Mouse (Mus musculus): ENCODE data around the gene Bbs1. TPM values are rescaled to one million over a fixed set of nuclear protein-coding genes. Genes with fewer than 3 reads are reported as not detected.

The Bbs1 gene
- polyA plus RNA-seq, 1 experiment from 2014 or later = 1.8 TPM

DNA sequence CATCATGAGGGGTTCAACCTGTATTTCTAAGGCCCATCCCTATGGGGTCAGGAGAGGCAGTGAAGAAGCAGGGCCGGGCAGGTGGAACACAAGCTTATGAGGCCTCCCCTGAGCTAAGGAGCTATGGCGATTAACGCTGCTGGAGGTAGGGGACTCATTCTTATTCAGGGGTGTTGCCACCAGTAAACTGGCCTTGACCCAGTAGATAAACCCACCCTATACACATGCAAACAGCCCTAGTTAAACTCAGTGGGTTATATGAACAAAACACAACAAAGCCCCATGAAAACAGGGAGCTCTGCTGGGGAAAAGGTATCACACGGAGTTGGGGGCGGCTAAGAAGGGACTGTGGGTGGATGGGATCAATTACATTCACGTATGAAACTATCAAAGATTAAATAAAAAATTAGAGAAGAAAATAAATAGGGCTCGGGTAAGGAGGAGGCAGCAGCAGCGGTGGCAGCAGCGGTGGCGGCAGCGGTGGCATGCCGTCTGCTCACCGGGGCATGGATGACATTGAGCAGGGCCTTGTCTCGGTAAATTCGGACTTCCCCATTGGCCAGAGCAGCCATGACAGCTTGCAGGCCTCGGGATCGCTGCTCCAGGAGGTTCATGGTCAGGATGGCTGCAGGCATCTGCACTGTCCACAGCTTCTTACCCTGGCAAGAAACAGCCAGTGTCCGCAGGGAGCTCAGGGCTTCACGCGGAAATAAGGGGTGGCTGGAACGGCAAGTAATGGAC lies 9.5 kb downstream of the Bbs1 start:
- Histone ChIP-seq H3K9me3 (replicated peaks; ENCODE audit: control insufficient read depth, low read length) (no peaks in the 10 kb centered on the region), H3K27ac (ENCODE audit: low read length) (no peak overlapping the region), H3K4me2 (ENCODE audit: low read depth, low read length) (0 out of 2 replicates have a peak overlapping the region, but pooled peaks have one; percentile 16), H3K4me1 (ENCODE audit: control insufficient read depth, insufficient read depth, low read length) (no peaks in the 10 kb centered on the region), H3K36me3 (ENCODE audit: control insufficient read depth, insufficient read depth) (no peaks in the 10 kb centered on the region), H3K27me3 (ENCODE audit: control insufficient read depth, insufficient read depth, low read length) (no peaks in the 10 kb centered on the region), H3K4me3 (ENCODE audit: low read length) (no peak overlapping the region), H3K9ac (ENCODE audit: low read length) (no peak overlapping the region)
- no peak for ATAC-seq (replicated peaks; ENCODE audit: extremely low read depth, insufficient read depth, low FRiP score)
- 49% methylated on average over 21 of the region's 21 CpGs for WGBS

DNA sequence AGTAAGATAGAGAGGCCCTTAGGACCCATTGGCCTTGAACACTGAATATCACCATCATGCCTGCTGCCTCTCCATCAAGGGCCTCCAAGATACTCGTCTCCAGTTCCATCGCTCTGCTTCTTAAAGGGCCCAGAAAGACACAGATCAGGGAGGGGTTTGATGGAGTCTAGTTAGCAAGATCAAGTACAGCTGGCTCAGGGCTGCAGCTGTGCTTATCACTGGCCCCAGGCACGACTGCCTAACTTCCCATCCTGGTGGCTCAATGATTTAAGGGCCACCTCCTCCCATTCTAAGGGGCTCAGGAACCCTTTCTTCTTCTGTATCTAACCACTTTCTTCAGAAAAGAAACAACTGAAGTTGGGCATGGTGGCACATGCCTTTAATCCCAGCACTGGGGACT lies 14.6 kb downstream of the Bbs1 start:
- WGBS = 74% methylated on average over 3 of the region's 3 CpGs
- Histone ChIP-seq H3K36me3 (ENCODE audit: control insufficient read depth, insufficient read depth) (no peaks in the 10 kb centered on the region), H3K4me1 (ENCODE audit: control insufficient read depth, insufficient read depth, low read length) (peaks cover 6% of the 10 kb centered on the region; the same call in 1 of the 2 replicates), H3K4me3 (ENCODE audit: low read length) (no peak overlapping the region), H3K27ac (ENCODE audit: low read length) (no peak overlapping the region), H3K9ac (ENCODE audit: low read length) (no peak overlapping the region), H3K4me2 (ENCODE audit: low read depth, low read length) (no peak overlapping the region), H3K27me3 (ENCODE audit: control insufficient read depth, insufficient read depth, low read length) (no peaks in the 10 kb centered on the region; the same call in 1 of the 2 replicates), H3K9me3 (replicated peaks; ENCODE audit: control insufficient read depth, low read length) (no peaks in the 10 kb centered on the region)
- ATAC-seq (replicated peaks; ENCODE audit: extremely low read depth, insufficient read depth, low FRiP score) = no peak

DNA sequence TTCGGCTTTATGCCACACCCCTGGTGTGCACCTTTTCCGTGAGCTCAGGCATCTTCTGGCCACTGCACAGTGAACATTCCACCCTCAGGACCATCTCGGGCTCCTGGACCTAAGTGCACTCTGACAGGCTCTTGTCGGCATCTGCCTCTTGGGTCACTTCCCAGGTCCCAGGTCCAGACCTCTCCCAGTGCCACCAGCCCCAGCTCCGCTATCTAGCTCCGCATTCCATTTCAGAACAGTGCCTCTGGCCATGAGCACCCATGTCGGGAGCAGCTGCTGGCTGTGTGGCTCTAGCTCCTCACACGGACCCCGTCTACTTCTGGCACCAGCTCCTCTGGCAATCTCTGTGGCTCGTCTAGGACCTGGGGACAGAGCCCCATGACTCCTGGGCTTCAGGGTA lies 16.6 kb downstream of the Bbs1 start:
- Histone ChIP-seq H3K4me1 (ENCODE audit: control insufficient read depth, insufficient read depth, low read length) (peaks cover 6% of the 10 kb centered on the region; the same call in 1 of the 2 replicates), H3K4me2 (ENCODE audit: low read depth, low read length) (no peak overlapping the region), H3K4me3 (ENCODE audit: low read length) (no peak overlapping the region), H3K27ac (ENCODE audit: low read length) (no peak overlapping the region), H3K9me3 (replicated peaks; ENCODE audit: control insufficient read depth, low read length) (no peaks in the 10 kb centered on the region), H3K36me3 (ENCODE audit: control insufficient read depth, insufficient read depth) (no peaks in the 10 kb centered on the region), H3K27me3 (ENCODE audit: control insufficient read depth, insufficient read depth, low read length) (no peaks in the 10 kb centered on the region; the same call in 1 of the 2 replicates), H3K9ac (ENCODE audit: low read length) (no peak overlapping the region)
- WGBS = 52% methylated on average over 10 of the region's 10 CpGs
- peak; percentile 28; the same call in 1 of the 2 replicates for ATAC-seq (replicated peaks; ENCODE audit: extremely low read depth, insufficient read depth, low FRiP score)

DNA sequence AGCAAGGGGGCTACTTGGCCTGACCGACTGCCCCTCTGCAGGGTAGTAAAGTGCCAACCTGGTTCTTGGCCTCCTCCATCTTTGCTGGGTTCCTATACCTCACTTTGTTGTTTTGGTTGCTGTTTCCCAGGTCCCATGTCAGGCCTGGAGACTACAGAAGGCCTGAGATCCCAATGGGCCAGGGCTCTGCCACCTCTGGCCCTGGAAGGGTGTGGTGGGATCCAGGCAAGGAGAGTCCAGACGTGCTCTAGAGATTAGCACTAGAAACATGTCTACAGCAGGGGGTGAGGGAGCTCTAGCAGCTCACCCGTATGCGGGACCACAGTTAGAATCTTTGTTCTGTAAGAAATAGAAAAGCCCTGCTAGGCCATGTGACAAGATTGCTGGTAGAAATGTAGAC lies 22.5 kb downstream of the Bbs1 start:
- no peaks in the 10 kb centered on the region for H3K9me3 ChIP-seq (replicated peaks; ENCODE audit: control insufficient read depth, low read length)
- no peaks in the 10 kb centered on the region for H3K27me3 ChIP-seq (ENCODE audit: control insufficient read depth, insufficient read depth, low read length)
- H3K4me3 ChIP-seq (ENCODE audit: low read length) = no peak overlapping the region
- ATAC-seq (replicated peaks; ENCODE audit: extremely low read depth, insufficient read depth, low FRiP score) = no peak
- H3K4me1 ChIP-seq (ENCODE audit: control insufficient read depth, insufficient read depth, low read length) = peaks cover 4% of the 10 kb centered on the region
- WGBS = 75% methylated on average over 4 of the region's 4 CpGs
- no peak overlapping the region for H3K4me2 ChIP-seq (ENCODE audit: low read depth, low read length)
- no peak overlapping the region for H3K9ac ChIP-seq (ENCODE audit: low read length)
- H3K27ac ChIP-seq (ENCODE audit: low read length) = no peak overlapping the region
- no peaks in the 10 kb centered on the region for H3K36me3 ChIP-seq (ENCODE audit: control insufficient read depth, insufficient read depth)

DNA sequence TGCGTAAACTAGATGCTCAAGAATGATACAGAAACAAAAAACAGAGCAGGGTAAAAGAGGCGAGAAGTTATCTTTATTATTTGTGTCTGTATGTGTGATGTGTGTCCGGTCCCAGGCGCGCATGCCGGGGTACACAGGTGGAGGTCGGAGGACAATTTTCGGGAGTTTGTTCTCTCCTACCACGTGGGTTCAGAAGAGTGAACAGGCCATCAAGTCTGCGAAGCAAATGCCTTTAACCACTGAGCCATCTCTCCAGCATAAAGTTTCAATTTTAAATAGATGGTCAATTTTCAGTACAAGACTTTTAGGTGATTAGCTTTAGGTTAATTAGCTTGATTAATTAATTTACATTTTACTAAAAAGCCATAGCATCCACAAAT lies 27.1 kb downstream of the Bbs1 start:
- H3K4me1 ChIP-seq (ENCODE audit: control insufficient read depth, insufficient read depth, low read length) = peaks cover 10% of the 10 kb centered on the region
- H3K27ac ChIP-seq (ENCODE audit: low read length) = no peak overlapping the region
- H3K4me2 ChIP-seq (ENCODE audit: low read depth, low read length) = peak overlapping the region; percentile 73
- H3K36me3 ChIP-seq (ENCODE audit: control insufficient read depth, insufficient read depth) = no peaks in the 10 kb centered on the region
- peak overlapping the region; percentile 88 for H3K9ac ChIP-seq (ENCODE audit: low read length)
- ATAC-seq (replicated peaks; ENCODE audit: extremely low read depth, insufficient read depth, low FRiP score) = no peak
- no peaks in the 10 kb centered on the region for H3K9me3 ChIP-seq (replicated peaks; ENCODE audit: control insufficient read depth, low read length)
- H3K27me3 ChIP-seq (ENCODE audit: control insufficient read depth, insufficient read depth, low read length) = no peaks in the 10 kb centered on the region
- 61% methylated on average over 10 of the region's 10 CpGs for WGBS
- peak overlapping the region; percentile 87 for H3K4me3 ChIP-seq (ENCODE audit: low read length)

DNA sequence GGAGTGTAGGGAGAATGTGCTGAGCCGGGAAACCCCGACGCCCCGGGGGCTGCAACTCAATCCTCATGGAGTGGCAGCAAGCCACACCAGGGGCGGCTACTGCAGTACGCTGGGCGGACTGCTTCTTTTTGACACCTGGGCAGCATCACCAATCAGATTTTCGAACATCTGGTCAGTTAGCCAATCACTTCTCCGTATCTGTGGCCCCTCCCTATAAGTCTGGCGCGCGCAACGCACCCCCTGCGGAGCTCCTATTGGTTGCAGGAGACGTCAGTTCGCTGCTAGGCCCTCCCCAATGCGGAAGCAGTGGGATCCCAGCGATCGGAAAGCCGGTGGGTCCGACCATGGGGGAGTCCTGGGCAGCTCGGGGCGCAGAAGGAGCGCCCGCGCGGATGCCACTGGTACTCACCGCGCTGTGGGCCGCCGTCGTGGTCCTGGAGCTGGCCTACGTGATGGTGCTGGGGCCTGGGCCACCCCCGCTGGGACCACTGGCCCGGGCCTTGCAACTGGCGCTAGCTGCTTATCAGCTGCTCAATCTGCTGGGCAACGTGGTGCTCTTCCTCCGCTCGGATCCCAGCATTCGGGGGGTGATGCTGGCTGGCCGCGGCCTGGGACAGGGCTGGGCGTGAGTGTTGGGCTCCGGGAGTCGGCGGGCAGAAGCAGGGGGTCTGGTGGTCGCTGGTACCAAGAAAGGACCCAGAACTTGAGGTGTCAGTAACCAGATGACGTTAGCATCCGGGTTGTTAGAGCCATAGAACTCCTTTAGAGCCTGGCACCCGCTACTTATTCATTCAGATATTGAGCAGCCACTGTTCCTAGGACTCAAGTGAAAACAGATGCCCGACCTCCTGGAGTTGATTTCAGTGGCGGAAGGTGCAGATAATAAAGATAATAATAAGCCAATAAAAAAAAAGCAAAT lies 27.8 kb downstream of the Bbs1 start, which contains the start of gene Zdhhc24:
TSS of gene Zdhhc24 (plus strand) at position 264 of the 919 bp plus-strand sequence.
- H3K4me1 ChIP-seq (ENCODE audit: control insufficient read depth, insufficient read depth, low read length) = peaks cover 10% of the 10 kb centered on the region
- ATAC-seq (replicated peaks; ENCODE audit: extremely low read depth, insufficient read depth, low FRiP score) = peak; percentile 99

DNA sequence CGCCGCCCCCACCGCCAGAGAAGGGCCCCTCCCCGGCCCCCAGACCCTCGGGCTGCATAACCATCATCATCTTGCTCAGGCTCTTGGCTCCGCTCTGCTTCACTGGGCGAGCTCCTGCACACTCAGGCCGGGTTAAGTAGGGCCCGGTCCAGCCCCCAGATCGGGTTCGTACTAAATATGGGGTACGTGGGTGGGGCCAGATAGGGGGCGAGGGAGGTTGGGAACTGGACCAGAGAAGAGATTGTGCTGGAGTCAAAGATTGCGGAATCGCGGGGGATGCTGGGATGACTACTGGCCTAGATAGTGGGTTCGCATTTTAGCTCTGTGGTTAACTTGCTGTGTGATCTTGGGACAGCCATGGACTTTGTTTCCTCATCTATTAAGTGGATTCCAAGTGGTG lies 28.6 kb downstream of the Bbs1 start, which contains the start of gene Actn3:
TSS of gene Actn3 (minus strand) at position 125 of the 400 bp plus-strand sequence.
- Histone ChIP-seq H3K9ac (ENCODE audit: low read length) (peak within 1 kb of the TSS; percentile 88), H3K4me3 (ENCODE audit: low read length) (peak within 1 kb of the TSS; percentile 87), H3K27me3 (ENCODE audit: control insufficient read depth, insufficient read depth, low read length) (no peaks in the 10 kb centered on the region), H3K36me3 (ENCODE audit: control insufficient read depth, insufficient read depth) (no peaks in the 10 kb centered on the region), H3K27ac (ENCODE audit: low read length) (peak within 1 kb of the TSS; percentile 37), H3K4me2 (ENCODE audit: low read depth, low read length) (peak within 1 kb of the TSS; percentile 73), H3K4me1 (ENCODE audit: control insufficient read depth, insufficient read depth, low read length) (peaks cover 10% of the 10 kb centered on the region), H3K9me3 (replicated peaks; ENCODE audit: control insufficient read depth, low read length) (no peaks in the 10 kb centered on the region)
- WGBS = 2% methylated on average over 17 of the region's 17 CpGs
- ATAC-seq (replicated peaks; ENCODE audit: extremely low read depth, insufficient read depth, low FRiP score) = no peak

More for the DNA sequence above, 27.8 kb downstream of the Bbs1 start, which contains the start of gene Zdhhc24:
- Histone ChIP-seq H3K4me2 (ENCODE audit: low read depth, low read length) (peak within 1 kb of the TSS; percentile 73), H3K36me3 (ENCODE audit: control insufficient read depth, insufficient read depth) (no peaks in the 10 kb centered on the region), H3K27me3 (ENCODE audit: control insufficient read depth, insufficient read depth, low read length) (no peaks in the 10 kb centered on the region), H3K9ac (ENCODE audit: low read length) (peak within 1 kb of the TSS; percentile 88), H3K4me3 (ENCODE audit: low read length) (peak within 1 kb of the TSS; percentile 87), H3K9me3 (replicated peaks; ENCODE audit: control insufficient read depth, low read length) (no peaks in the 10 kb centered on the region), H3K27ac (ENCODE audit: low read length) (peak within 1 kb of the TSS; percentile 37)
- 1% methylated on average over 52 of the region's 52 CpGs for WGBS

DNA sequence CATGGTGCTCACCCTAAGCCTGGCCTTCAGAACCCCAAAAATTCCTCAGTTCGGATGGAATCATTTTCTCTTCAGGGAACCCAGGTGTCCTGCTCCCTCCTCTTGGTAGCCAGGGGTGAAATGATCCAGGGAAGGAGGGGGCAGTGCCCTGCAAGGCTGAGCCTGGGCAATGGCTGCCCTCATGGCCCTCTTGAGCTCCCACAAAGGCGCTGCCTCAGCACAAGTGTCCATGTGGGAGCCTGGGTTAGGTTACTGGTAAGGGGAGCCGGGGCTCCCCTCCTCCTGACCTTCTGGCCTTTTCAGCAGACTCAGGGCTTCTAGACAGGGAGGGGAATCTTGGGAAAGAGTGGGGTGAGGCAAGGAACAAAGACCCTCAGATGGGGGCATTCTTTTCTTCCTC lies 29.7 kb downstream of the Bbs1 start:
- Histone ChIP-seq H3K27me3 (ENCODE audit: control insufficient read depth, insufficient read depth, low read length) (no peaks in the 10 kb centered on the region), H3K27ac (ENCODE audit: low read length) (no peak overlapping the region), H3K4me1 (ENCODE audit: control insufficient read depth, insufficient read depth, low read length) (peaks cover 10% of the 10 kb centered on the region), H3K36me3 (ENCODE audit: control insufficient read depth, insufficient read depth) (no peaks in the 10 kb centered on the region), H3K9ac (ENCODE audit: low read length) (no peak overlapping the region), H3K9me3 (replicated peaks; ENCODE audit: control insufficient read depth, low read length) (no peaks in the 10 kb centered on the region), H3K4me3 (ENCODE audit: low read length) (no peak overlapping the region), H3K4me2 (ENCODE audit: low read depth, low read length) (no peak overlapping the region)
- WGBS = 71% methylated on average over 3 of the region's 3 CpGs
- ATAC-seq (replicated peaks; ENCODE audit: extremely low read depth, insufficient read depth, low FRiP score) = no peak
